Mouse (Mus musculus) cerebellum, postnatal 25 days (tissue): Measurements from ENCODE around the gene Ube3c.

Experiments used
- DNase-seq, 2 experiments: peaks; one replicate each; pipeline ENCODE4 v3.0.0; 2021; ENCODE audit warnings: mixed read lengths in 2 of 2

Gene Ube3c

GRCm38 (mm10) chr5:29676445-29676844 lies 107.4 kb downstream of the Ube3c start:
- DNase-seq = no peak

- DNase-seq = no peak
Measured at GRCm38 (mm10) chr5:29685085-29685484, 116.0 kb downstream of the Ube3c start.

- peak in 1 of 2 experiments; percentile 25 for DNase-seq
Measured at GRCm38 (mm10) chr5:29687671-29688070, 118.6 kb downstream of the Ube3c start.

- DNase-seq = no peak
Measured at GRCm38 (mm10) chr5:29688352-29688751, 119.3 kb downstream of the Ube3c start.

- no peak for DNase-seq
Measured at GRCm38 (mm10) chr5:29698493-29698892, 129.5 kb downstream of the Ube3c start.

GRCm38 (mm10) chr5:29699520-29700202 lies 130.6 kb downstream of the Ube3c start:
- no peak for DNase-seq

- no peak for DNase-seq
Measured at GRCm38 (mm10) chr5:29707241-29707640, 138.2 kb downstream of the Ube3c start.

GRCm38 (mm10) chr5:29708258-29708657 lies 139.2 kb downstream of the Ube3c start:
- DNase-seq = no peak

- DNase-seq = no peak
Measured at GRCm38 (mm10) chr5:29711631-29712030, 142.6 kb downstream of the Ube3c start.

- no peak for DNase-seq
Measured at GRCm38 (mm10) chr5:29712906-29713305, 143.9 kb downstream of the Ube3c start.

GRCm38 (mm10) chr5:29721159-29721558 lies 152.1 kb downstream of the Ube3c start:
- no peak for DNase-seq

- DNase-seq = no peak
Measured at GRCm38 (mm10) chr5:29725369-29725768, 156.3 kb downstream of the Ube3c start.
